Mouse (Mus musculus) liver, embryonic 11.5 days (tissue): Measurements from ENCODE around the gene Sik2. TPM values are rescaled to one million over a fixed set of nuclear protein-coding genes. Genes with fewer than 3 reads are reported as not detected.

Experiments used
- ATAC-seq: fragments of 200-750 bp; cut with Nextera tagmentation; replicated peaks from 2 replicates; pipeline ENCODE4 v1.8.0; 2017; ENCODE audit warnings: moderate number of reproducible peaks, mild to moderate bottlenecking, moderate TSS enrichment, moderate library complexity; ENCODE audit not compliant: low FRiP score
- DNase-seq: peaks from one replicate; pipeline ENCODE4 v3.0.0-alpha.2; 2017; ENCODE audit warnings: low spot score
- H3K27ac ChIP-seq: fragments of 300-500 bp; sonication (generic); 2 replicates; pipeline ENCODE4 v1.5.1; 2014; ENCODE audit warnings: mild to moderate bottlenecking, low read depth, low read length, control low read depth
- H3K27me3 ChIP-seq: fragments of 300-500 bp; sonication (generic); replicated peaks from 2 replicates; pipeline ENCODE4 v1.6.1; 2014; ENCODE audit warnings: low read length, mixed read lengths; ENCODE audit not compliant: control insufficient read depth, insufficient read depth
- H3K36me3 ChIP-seq: fragments of 300-500 bp; sonication (generic); 2 replicates; pipeline ENCODE4 v1.6.1; 2014; ENCODE audit warnings: mild to moderate bottlenecking, low read length, moderate library complexity, mixed read lengths; ENCODE audit not compliant: control insufficient read depth, insufficient read depth
- H3K4me1 ChIP-seq: fragments of 300-500 bp; sonication (generic); replicated peaks from 2 replicates; pipeline ENCODE4 v1.6.1; 2014; ENCODE audit warnings: low read length, mixed read lengths; ENCODE audit not compliant: control insufficient read depth, insufficient read depth
- H3K4me2 ChIP-seq: fragments of 300-500 bp; sonication (generic); 2 replicates; pipeline ENCODE4 v1.6.1; 2014; ENCODE audit warnings: mild to moderate bottlenecking, control low read depth, moderate library complexity
- H3K4me3 ChIP-seq: fragments of 300-500 bp; sonication (generic); 2 replicates; pipeline ENCODE4 v1.5.1; 2014; ENCODE audit warnings: low read depth, low read length, control low read depth
- H3K9ac ChIP-seq: fragments of 300-500 bp; sonication (generic); 2 replicates; pipeline ENCODE4 v1.6.1; 2014; ENCODE audit warnings: low read depth, low read length, control low read depth
- H3K9me3 ChIP-seq: fragments of 300-500 bp; sonication (generic); 2 replicates; pipeline ENCODE4 v1.6.1; 2016; ENCODE audit warnings: low read length, inconsistent platforms, mixed read lengths; ENCODE audit not compliant: control insufficient read depth
- WGBS: fragments of 180-500 bp; shearing (Covaris S2); extraction: QIAGEN DNeasy Blood & Tissue Kit; methylation state at CpG from one replicate; pipeline ENCODE4 v1.1.7; 2014; 5-methylcytosine and 5-hydroxymethylcytosine counted together
- polyA plus RNA-seq: library from polyadenylated mRNA; unstranded; fragments of >200 nt; fragmentation: Nextera tagmentation; extraction: Ambion mirVana; gene quantifications from 2 replicates; pipeline ENCODE4 v1.2.1, GENCODE M21; 2014

The Sik2 gene
- polyA plus RNA-seq, 1 experiment from 2014 or later = 15.8 TPM

- Histone ChIP-seq H3K9me3 (no peaks in the 10 kb centered on the region), H3K4me3 (peak overlapping the region; percentile 72), H3K36me3 (peaks cover 24% of the 10 kb centered on the region), H3K9ac (peak overlapping the region; percentile 70), H3K4me2 (peak overlapping the region; percentile 83), H3K4me1 (peaks cover 31% of the 10 kb centered on the region), H3K27me3 (no peaks in the 10 kb centered on the region), H3K27ac (peak overlapping the region; percentile 83)
- DNase-seq = no peak
- ATAC-seq = peak; percentile 40
- under 1% methylated on average over 45 of the region's 46 CpGs for whole genome bisulfite sequencing
Measured at GRCm38 (mm10) chr9:50857082-50857641, 151.7 kb downstream of the Sik2 start.

GRCm38 (mm10) chr9:50856341-50857081 lies 152.4 kb downstream of the Sik2 start:
- peak overlapping the region; percentile 83 for H3K4me2 ChIP-seq
- 1% methylated on average over 45 of the region's 45 CpGs for WGBS
- H3K36me3 ChIP-seq = peaks cover 18% of the 10 kb centered on the region
- peak; percentile 82 for ATAC-seq
- peak; percentile 98 for DNase-seq
- peaks cover 31% of the 10 kb centered on the region for H3K4me1 ChIP-seq
- H3K9ac ChIP-seq = peak overlapping the region; percentile 70
- H3K9me3 ChIP-seq = no peaks in the 10 kb centered on the region
- peak overlapping the region; percentile 72 for H3K4me3 ChIP-seq
- H3K27me3 ChIP-seq = no peaks in the 10 kb centered on the region
- peak overlapping the region; percentile 83 for H3K27ac ChIP-seq

GRCm38 (mm10) chr9:50855780-50856179 lies 153.1 kb downstream of the Sik2 start:
- peak overlapping the region; percentile 83 for H3K27ac ChIP-seq
- peak overlapping the region; percentile 72; the same call in 1 of the 2 replicates for H3K4me3 ChIP-seq
- DNase-seq (no peak), ATAC-seq (no peak)
- H3K36me3 ChIP-seq = peaks cover 14% of the 10 kb centered on the region
- no peaks in the 10 kb centered on the region for H3K9me3 ChIP-seq
- peak overlapping the region; percentile 70 for H3K9ac ChIP-seq
- H3K4me1 ChIP-seq = peaks cover 34% of the 10 kb centered on the region
- peak overlapping the region; percentile 83 for H3K4me2 ChIP-seq
- no peaks in the 10 kb centered on the region for H3K27me3 ChIP-seq
- 57% methylated on average over 5 of the region's 5 CpGs for WGBS

GRCm38 (mm10) chr9:50855133-50855766 lies 153.6 kb downstream of the Sik2 start:
- peaks cover 38% of the 10 kb centered on the region for H3K4me1 ChIP-seq

GRCm38 (mm10) chr9:50854376-50854775 lies 154.5 kb downstream of the Sik2 start:
- Histone ChIP-seq H3K36me3 (peaks cover under 1% of the 10 kb centered on the region; the same call in 1 of the 2 replicates), H3K27me3 (no peaks in the 10 kb centered on the region), H3K4me2 (peak overlapping the region; percentile 60), H3K27ac (peak overlapping the region; percentile 80), H3K9me3 (no peaks in the 10 kb centered on the region), H3K4me1 (peaks cover 40% of the 10 kb centered on the region), H3K4me3 (peak overlapping the region; percentile 20; the same call in 1 of the 2 replicates), H3K9ac (peak overlapping the region; percentile 55)
- DNase-seq = no peak
- ATAC-seq = peak; percentile 79
- WGBS = 40% methylated on average over 8 of the region's 8 CpGs

More at GRCm38 (mm10) chr9:50855133-50855766, 153.6 kb downstream of the Sik2 start:
- Histone ChIP-seq H3K27me3 (no peaks in the 10 kb centered on the region), H3K9me3 (no peaks in the 10 kb centered on the region), H3K4me3 (peak overlapping the region; percentile 4; the same call in 1 of the 2 replicates), H3K36me3 (peaks cover 9% of the 10 kb centered on the region), H3K4me2 (peak overlapping the region; percentile 83), H3K27ac (peak overlapping the region; percentile 83), H3K9ac (no peak overlapping the region; the same call in 1 of the 2 replicates)
- peak; percentile 62 for ATAC-seq
- no peak for DNase-seq
- WGBS = 53% methylated on average over 5 of the region's 5 CpGs

GRCm38 (mm10) chr9:50852634-50853349 lies 156.1 kb downstream of the Sik2 start:
- no peak for DNase-seq
- no peaks in the 10 kb centered on the region for H3K36me3 ChIP-seq
- no peak overlapping the region for H3K9ac ChIP-seq

GRCm38 (mm10) chr9:50850713-50851112 lies 158.2 kb downstream of the Sik2 start:
- no peaks in the 10 kb centered on the region for H3K9me3 ChIP-seq
- DNase-seq = no peak
- H3K4me3 ChIP-seq = no peak overlapping the region
- no peak overlapping the region for H3K9ac ChIP-seq
- peak overlapping the region; percentile 9; the same call in 1 of the 2 replicates for H3K4me2 ChIP-seq
- 43% methylated on average over 8 of the region's 8 CpGs for WGBS
- H3K4me1 ChIP-seq = peaks cover 42% of the 10 kb centered on the region
- no peaks in the 10 kb centered on the region for H3K27me3 ChIP-seq
- no peak for ATAC-seq
- H3K27ac ChIP-seq = no peak overlapping the region
- H3K36me3 ChIP-seq = no peaks in the 10 kb centered on the region

More at GRCm38 (mm10) chr9:50852634-50853349, 156.1 kb downstream of the Sik2 start:
- no peak overlapping the region for H3K4me3 ChIP-seq
- no peaks in the 10 kb centered on the region for H3K9me3 ChIP-seq
- no peaks in the 10 kb centered on the region for H3K27me3 ChIP-seq
- 72% methylated on average over 17 of the region's 17 CpGs for WGBS
- H3K4me1 ChIP-seq = peaks cover 47% of the 10 kb centered on the region
- H3K27ac ChIP-seq = peak overlapping the region; percentile 19
- no peak overlapping the region for H3K4me2 ChIP-seq
- ATAC-seq = no peak

GRCm38 (mm10) chr9:50850271-50850670 lies 158.6 kb downstream of the Sik2 start:
- H3K27me3 ChIP-seq = no peaks in the 10 kb centered on the region
- WGBS = 42% methylated on average over 11 of the region's 11 CpGs
- no peak for ATAC-seq
- H3K9me3 ChIP-seq = no peaks in the 10 kb centered on the region
- H3K27ac ChIP-seq = no peak overlapping the region
- H3K4me1 ChIP-seq = peaks cover 38% of the 10 kb centered on the region
- H3K4me3 ChIP-seq = no peak overlapping the region
- no peak for DNase-seq
- peak overlapping the region; percentile 9; the same call in 1 of the 2 replicates for H3K4me2 ChIP-seq
- no peaks in the 10 kb centered on the region for H3K36me3 ChIP-seq
- H3K9ac ChIP-seq = no peak overlapping the region
